Mouse (Mus musculus) kidney, postnatal 4 days (tissue): ENCODE results near the gene Qars.
A peak's percentile ranks its signal among the peaks of the same experiment; 100 is the strongest.

Source experiments
- DNase-seq, 2 experiments: peaks; one replicate each; pipeline ENCODE4 v3.0.0; 2021; ENCODE audit warnings: mixed read lengths in 2 of 2

Gene Qars

DNA sequence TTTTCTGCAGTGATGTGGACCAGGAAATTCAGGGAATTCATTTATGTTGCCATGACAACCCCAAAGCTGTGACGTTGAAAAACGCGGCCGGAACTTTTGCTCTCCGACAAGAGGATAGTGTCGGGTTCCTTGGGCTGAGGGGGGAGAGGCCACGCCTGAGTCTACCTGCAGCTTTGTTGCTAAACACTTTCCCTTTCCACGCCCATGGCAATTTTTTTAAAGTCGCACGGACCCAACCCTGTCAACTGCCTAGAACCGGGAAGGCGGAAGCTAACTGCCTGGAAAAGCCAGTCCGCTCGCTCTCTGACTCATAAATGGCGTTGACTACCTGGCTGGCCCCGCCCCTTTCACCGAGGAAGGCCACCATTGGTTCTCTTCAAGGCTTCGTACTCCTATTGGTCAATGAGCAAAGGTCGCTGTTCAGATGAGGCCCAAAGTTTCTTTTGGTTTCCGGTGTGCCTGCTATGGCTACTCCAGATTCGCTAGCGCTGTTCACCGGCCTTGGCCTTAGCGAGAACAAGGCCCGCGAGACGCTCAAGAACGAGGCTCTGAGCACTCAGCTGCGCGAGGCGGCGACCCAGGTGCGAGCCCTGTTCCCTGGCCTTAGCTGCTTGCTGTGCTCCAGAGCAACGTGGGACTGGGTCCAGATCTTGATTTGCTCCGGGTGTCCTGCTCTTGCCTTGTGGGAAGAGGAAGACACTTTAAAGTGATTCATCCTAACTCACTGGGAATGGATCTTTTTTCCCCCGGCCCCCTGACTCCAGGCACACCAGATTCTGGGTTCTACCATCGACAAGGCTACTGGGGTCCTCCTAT, at the start of gene Qars:
TSS of gene Qars (plus strand) at position 88 of the 816 bp plus-strand sequence.
- peak; percentile 96 to 98 for DNase-seq

DNA sequence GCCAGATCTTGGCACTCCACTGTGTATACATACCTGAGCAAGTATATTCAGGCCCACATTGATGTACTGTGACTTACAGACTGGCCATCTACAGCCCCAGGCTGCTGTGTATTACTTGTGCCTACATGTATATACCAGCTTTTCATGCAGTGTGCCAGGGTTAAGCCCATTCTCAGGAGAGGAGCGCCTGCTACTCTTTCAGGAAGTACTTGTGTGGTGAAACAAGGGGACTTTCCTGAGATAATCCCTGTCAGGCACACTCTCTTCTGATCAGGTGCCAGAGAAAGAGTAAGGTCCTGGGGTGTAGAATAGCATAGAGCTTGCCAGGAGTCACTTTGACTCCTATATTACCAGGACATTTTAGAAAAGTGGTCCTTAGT, 47.6 kb upstream of the Qars start:
- DNase-seq = no peak

DNA sequence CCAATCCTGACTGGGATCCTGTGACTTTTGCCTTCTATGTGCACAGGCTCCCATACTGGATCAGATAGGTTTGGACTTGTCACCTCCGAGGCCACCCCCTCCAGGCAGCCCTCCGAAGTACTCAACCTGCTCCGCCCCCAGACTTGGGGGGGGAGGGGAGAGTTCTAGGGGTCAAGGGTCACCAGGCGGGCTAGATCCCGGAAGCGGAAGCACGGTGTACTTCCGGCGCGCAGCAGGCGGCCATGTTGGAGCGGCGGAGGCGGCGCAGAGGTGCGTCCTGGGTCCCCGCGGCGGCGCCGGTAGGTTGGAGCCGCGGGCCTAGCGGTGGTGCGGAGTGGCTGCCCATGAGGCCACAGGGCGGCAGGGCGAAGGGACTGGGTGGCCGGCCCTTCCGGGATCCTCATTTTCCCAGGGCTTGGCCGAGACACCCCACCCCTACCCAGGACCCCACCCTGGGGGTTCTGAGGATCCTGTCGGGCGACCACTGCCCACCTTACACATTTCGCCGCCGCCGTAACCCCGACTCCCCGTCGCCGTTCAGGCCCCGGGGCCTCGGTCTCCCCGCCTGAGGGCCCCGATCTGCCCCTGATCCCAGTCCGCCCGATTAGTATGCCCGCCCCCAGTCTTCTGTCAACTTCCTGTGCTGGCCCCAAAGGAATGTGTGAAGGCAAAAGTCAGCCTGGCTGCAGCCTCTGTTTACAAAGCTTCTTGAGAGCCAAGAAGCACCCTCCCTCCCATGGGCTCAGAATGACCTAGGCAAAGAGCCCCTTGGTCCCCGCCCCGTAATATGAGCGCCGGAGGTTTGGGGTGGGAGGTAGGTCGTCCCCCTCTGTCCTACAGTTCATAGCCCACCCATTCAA, 47.0 kb upstream of the Qars start, which contains the start of gene Ccdc71:
TSS of gene Ccdc71 (plus strand) at position 209 of the 860 bp plus-strand sequence.
- peak; percentile 90 to 94 for DNase-seq

- DNase-seq = peak; percentile 44 to 61
Measured at GRCm38 (mm10) chr9:108461181-108461631, 46.3 kb upstream of the Qars start, which contains the start of gene Klhdc8b. Klhdc8b (minus strand) TSS chr9:108461581.

- no peak for DNase-seq
Measured at GRCm38 (mm10) chr9:108461675-108462074, 45.8 kb upstream of the Qars start.

- DNase-seq = peak; percentile 67 to 74
Measured at GRCm38 (mm10) chr9:108462192-108462591, 45.3 kb upstream of the Qars start.

DNA sequence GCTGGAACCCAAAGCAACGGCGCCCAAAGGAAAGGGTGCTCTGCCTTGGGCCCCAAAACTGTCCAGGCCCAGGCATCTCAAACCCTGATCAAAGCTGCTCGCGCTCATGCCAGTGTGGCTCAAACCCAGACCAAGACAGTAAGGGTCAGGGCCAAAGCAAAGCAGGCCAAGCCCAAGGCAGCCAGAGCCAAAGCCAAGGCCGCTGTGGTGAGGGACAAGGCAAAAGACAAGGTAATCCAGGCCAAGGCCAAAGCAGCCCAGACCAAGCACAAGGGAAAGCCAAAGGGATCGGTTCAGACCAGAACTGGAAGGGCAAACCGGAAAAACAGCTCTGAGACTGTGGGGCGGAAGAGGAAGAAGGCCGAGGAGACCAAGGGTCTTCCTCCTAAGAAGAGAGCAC, 43.8 kb upstream of the Qars start:
- DNase-seq = no peak

DNA sequence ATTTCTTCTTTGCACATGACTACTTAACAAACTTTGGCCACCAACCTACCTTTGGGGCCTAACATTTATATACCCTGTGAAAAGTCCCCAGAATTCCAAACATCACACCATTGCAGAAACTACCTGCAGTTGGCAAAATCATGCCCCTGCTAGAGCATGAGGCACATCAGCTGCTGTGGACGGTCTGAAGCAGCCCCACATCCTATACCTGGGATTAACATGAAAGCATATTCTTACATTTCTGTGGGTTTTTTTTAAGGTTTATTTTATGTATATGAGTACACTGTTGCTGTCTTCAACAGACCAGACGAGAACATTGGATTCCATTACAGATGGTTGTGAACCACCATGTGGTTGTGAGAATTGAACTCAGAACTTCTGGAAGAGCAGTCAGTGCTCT, 41.3 kb upstream of the Qars start:
- no peak for DNase-seq

- DNase-seq = no peak
Measured at GRCm38 (mm10) chr9:108469430-108469829, 38.1 kb upstream of the Qars start.

- no peak for DNase-seq
Measured at GRCm38 (mm10) chr9:108469845-108470244, 37.7 kb upstream of the Qars start.

DNA sequence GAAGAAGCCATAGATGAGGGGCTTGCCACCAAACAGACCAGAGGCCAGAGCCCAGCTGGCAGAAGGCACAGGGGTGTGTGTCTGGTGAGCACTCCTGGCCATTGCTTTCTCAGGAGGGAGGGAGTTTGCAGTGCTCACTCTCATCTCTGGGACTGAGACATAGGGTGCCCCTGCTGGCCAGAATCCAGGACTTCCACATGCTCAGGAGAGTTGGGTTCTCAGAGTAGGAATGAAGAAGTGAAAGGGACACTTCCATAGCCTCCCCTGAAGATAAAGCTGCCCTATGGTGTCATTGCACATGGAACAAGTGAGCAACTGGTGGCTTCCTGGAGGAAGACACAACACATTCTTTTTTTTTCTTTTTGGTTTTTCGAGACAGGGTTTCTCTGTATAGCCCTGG, 33.0 kb upstream of the Qars start:
- peak in 1 of 2 experiments; percentile 36 for DNase-seq

DNA sequence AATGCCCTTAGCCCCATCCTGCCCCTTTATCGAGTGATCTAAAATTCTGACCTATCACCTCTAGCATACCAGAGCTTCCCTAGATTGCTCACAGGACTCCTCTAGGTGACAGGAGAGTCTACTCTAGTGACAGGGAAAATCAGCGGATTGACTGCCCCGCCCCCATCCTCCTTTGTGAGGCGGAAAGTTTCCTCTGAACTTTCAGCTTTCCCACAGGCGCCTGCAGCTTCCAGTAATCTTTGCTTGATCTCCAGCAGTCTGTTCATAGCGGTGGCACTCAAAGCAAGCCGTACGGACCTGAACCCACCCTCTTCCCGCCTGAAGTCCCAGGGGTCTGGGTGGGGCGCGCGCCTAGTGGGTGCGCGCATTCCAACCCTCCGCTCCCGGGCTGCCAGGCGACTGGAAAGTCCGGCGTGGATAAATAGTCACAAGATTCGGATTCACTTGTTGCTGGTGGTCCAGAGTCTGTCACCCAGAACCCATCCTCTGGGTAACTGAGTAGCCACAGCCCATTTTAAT, 28.8 kb upstream of the Qars start:
- DNase-seq = peak; percentile 90 to 94

GRCm38 (mm10) chr9:108479241-108479640, 28.3 kb upstream of the Qars start:
- DNase-seq = peak in 1 of 2 experiments; percentile 39

GRCm38 (mm10) chr9:108479721-108480351, 27.7 kb upstream of the Qars start, which contains the start of gene Lamb2:
Lamb2 (plus strand) TSS chr9:108479736.
- peak; percentile 59 to 71 for DNase-seq

GRCm38 (mm10) chr9:108480813-108481519, 26.5 kb upstream of the Qars start:
- DNase-seq = no peak

- no peak for DNase-seq
Measured at GRCm38 (mm10) chr9:108481520-108482210, 25.8 kb upstream of the Qars start.

DNA sequence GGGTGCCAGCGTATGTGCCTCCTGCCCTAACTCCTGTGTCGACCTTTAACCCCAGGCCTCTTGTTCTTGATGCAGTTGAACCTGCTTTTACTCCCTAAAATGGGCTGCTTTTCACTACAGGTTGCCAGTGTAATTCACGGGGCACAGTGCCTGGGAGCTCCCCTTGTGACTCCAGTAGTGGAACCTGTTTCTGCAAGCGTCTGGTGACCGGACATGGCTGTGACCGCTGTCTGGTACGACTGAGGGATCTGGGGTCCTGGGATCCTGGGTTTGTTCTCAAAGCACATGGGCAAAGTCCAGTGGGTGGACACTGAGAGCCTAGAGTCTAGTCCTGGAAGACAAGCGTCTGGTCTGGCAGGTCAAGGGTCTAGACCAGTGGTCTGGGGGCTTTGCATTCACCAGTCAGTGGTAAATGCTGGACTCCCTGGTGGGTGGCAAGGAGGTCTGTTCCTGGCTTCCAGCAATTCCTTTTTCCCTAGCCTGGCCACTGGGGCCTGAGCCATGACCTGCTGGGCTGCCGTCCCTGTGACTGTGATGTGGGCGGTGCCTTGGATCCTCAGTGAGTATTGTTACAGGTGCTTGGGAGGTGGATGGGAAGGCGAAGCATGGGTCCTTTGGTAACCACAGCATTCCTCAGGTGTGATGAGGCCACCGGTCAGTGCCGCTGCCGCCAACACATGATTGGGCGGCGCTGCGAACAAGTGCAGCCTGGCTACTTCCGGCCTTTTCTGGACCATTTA, 24.3 kb upstream of the Qars start:
- no peak for DNase-seq

GRCm38 (mm10) chr9:108484021-108484420, 23.5 kb upstream of the Qars start:
- no peak for DNase-seq

DNA sequence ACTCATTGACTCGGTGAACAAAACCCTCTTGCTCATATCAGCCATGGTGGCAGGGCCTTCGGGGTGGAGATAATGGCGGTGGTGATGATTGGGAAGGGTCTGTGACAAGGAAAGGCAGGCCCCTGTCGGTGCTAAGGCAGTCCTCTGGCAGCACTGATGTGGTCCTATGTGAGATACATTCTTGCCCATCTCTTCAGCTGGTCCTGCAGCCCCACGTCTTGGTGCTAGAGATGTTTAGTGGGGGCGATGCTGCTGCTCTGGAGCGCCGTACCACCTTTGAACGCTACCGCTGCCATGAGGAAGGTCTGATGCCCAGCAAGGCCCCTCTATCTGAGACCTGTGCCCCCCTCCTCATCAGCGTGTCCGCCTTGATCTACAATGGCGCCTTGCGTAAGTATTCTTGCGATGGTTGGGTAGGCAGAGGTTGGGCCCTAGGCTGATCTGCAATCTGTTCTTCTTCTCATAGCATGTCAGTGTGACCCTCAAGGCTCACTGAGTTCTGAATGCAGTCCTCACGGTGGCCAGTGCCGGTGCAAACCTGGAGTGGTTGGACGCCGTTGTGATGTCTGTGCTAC, 22.1 kb upstream of the Qars start:
- no peak for DNase-seq

GRCm38 (mm10) chr9:108486973-108487530, 20.5 kb upstream of the Qars start:
- DNase-seq = no peak
